Mouse (Mus musculus) ES-E14 (cell line): ENCODE results near the gene Nufip2. TPM values are rescaled to one million over a fixed set of nuclear protein-coding genes. Genes with fewer than 3 reads are reported as not detected.

Experiments used
- DNase-seq: peaks from one replicate; pipeline ENCODE4 v3.0.0-alpha.2; 2013; ENCODE audit warnings: low read depth, low spot score
- H3K27ac ChIP-seq: 2 replicates; pipeline ENCODE4 v1.5.1; 2012; ENCODE audit warnings: low read depth, mild to moderate bottlenecking, low read length, moderate library complexity, mixed read lengths; ENCODE audit not compliant: poor library complexity, insufficient read depth, severe bottlenecking
- H3K36me3 ChIP-seq: 2 replicates; pipeline ENCODE4 v1.6.1; 2012; ENCODE audit warnings: mild to moderate bottlenecking, low read length, moderate library complexity, mixed read lengths; ENCODE audit not compliant: control insufficient read depth, poor library complexity, insufficient read depth, severe bottlenecking
- H3K4me1 ChIP-seq, 2 experiments: fragments of 150-350 bp in 1 of 2; sonication (generic) in 1 of 2; 2 replicates each; pipeline ENCODE4 v1.6.1; 2012; ENCODE audit warnings: low read length in 2 of 2, mild to moderate bottlenecking in 1 of 2, mixed read lengths in 1 of 2; ENCODE audit not compliant: control insufficient read depth in 2 of 2, insufficient read depth in 2 of 2, poor library complexity in 1 of 2
- H3K4me3 ChIP-seq, 2 experiments: fragments of 150-350 bp in 1 of 2; sonication (generic) in 1 of 2; 2 replicates each; pipeline ENCODE4 v1.5.1; 2012; ENCODE audit warnings: low read length in 2 of 2, low read depth in 1 of 2, mild to moderate bottlenecking in 1 of 2, mixed read lengths in 1 of 2; ENCODE audit not compliant: insufficient read depth in 1 of 2, poor library complexity in 1 of 2, severe bottlenecking in 1 of 2
- H3K9ac ChIP-seq: 2 replicates; pipeline ENCODE4 v1.6.1; 2012; ENCODE audit warnings: low read depth, mild to moderate bottlenecking, low read length, mixed read lengths; ENCODE audit not compliant: poor library complexity, insufficient read depth, severe bottlenecking
- H3K9me3 ChIP-seq: fragments of 150-350 bp; sonication (generic); 2 replicates; pipeline ENCODE4 v1.6.1; 2012; ENCODE audit warnings: low read depth, mild to moderate bottlenecking, low read length; ENCODE audit not compliant: control insufficient read depth, insufficient read depth
- CHD2 ChIP-seq: IDR thresholded peaks from 2 replicates; pipeline ENCODE4 v1.6.1; 2014; ENCODE audit warnings: mild to moderate bottlenecking, low read depth, low read length, inconsistent platforms
- HCFC1 ChIP-seq: IDR thresholded peaks from 2 replicates; pipeline ENCODE4 v1.6.1; 2012; ENCODE audit warnings: low read length, inconsistent platforms, borderline replicate concordance; ENCODE audit not compliant: insufficient read depth
- MAFK ChIP-seq: IDR thresholded peaks from 2 replicates; pipeline ENCODE4 v1.6.1; 2014; ENCODE audit warnings: mild to moderate bottlenecking, low read depth, low read length, inconsistent platforms; ENCODE audit not compliant: insufficient read depth
- ZC3H11A ChIP-seq: IDR thresholded peaks from 2 replicates; pipeline ENCODE4 v1.6.1; 2012; ENCODE audit warnings: low read depth, mild to moderate bottlenecking, inconsistent platforms, low read length, borderline replicate concordance
- ZNF384 ChIP-seq: IDR thresholded peaks from 2 replicates; pipeline ENCODE4 v1.6.1; 2012; ENCODE audit warnings: low read depth, low read length, inconsistent platforms
- in situ Hi-C, 2 experiments: fragments of 600-800 bp; cut with MboI; formaldehyde crosslinking; loops; one replicate each; pipeline ENCODE4 v1.15.1; 2025; ENCODE audit warnings: low sequenced_read_pairs in 2 of 2, inconsistent platforms in 1 of 2; ENCODE audit not compliant: unreplicated experiment in 2 of 2
- total RNA-seq: library from RNA; depleted of rRNA; stranded (reverse); fragments of 300-350 nt; gene quantifications from 2 replicates; pipeline ENCODE4 v1.2.3, GENCODE M21; 2012

Nufip2 gene
- total RNA-seq, 1 experiment: 165 TPM

DNA sequence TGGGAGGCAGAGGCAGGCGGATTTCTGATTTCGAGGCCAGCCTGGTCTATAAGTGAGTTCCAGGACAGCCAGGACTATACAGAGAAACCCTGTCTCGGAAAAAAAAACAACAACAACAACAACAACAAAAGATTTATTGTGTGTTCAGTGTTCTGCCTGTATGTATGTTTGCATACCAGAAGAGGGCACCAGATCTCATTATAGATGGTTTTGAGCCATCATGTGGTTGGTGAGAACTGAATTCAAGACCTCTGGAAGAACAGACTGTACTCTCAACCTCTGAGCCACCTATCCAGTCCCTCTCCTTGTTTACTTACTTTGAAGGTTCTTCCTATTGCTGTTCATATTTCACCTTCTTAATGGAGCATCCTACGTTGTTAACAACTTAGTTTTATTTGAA lies 35.4 kb downstream of the Nufip2 start:
- Histone ChIP-seq H3K9ac (no peak overlapping the region), H3K4me1 (0 out of 4 replicates have a peak, but pooled peaks cover 0 to 2% of the 10 kb centered on the region in 2 experiments), H3K4me3 (no peak overlapping the region), H3K27ac (no peak overlapping the region), H3K36me3 (peaks cover 6% of the 10 kb centered on the region; the same call in 1 of the 2 replicates), H3K9me3 (no peaks in the 10 kb centered on the region)
- in situ Hi-C loops: no loop called here
- DNase-seq: no peak
- TF ChIP-seq CHD2: no peak
- no peak for TF ChIP-seq HCFC1
- no peak for TF ChIP-seq MAFK
- TF ChIP-seq ZNF384: no peak
- no peak for TF ChIP-seq ZC3H11A

- no peak for TF ChIP-seq MAFK
- TF ChIP-seq CHD2: no peak
- no peak for TF ChIP-seq ZNF384
- TF ChIP-seq HCFC1: no peak
- TF ChIP-seq ZC3H11A: no peak
- 0 out of 2 replicates have a peak, but pooled peaks cover 2% of the 10 kb centered on the region for H3K36me3 ChIP-seq
- H3K9ac ChIP-seq: no peak overlapping the region
- no peak for DNase-seq
- in situ Hi-C loops: no loop called here
- H3K4me1 ChIP-seq: 0 out of 4 replicates have a peak, but pooled peaks cover 0 to 2% of the 10 kb centered on the region in 2 experiments
- no peak overlapping the region for H3K27ac ChIP-seq
- no peaks in the 10 kb centered on the region for H3K9me3 ChIP-seq
- no peak overlapping the region for H3K4me3 ChIP-seq
Measured at GRCm38 (mm10) chr11:77724766-77725165, 38.8 kb downstream of the Nufip2 start.

DNA sequence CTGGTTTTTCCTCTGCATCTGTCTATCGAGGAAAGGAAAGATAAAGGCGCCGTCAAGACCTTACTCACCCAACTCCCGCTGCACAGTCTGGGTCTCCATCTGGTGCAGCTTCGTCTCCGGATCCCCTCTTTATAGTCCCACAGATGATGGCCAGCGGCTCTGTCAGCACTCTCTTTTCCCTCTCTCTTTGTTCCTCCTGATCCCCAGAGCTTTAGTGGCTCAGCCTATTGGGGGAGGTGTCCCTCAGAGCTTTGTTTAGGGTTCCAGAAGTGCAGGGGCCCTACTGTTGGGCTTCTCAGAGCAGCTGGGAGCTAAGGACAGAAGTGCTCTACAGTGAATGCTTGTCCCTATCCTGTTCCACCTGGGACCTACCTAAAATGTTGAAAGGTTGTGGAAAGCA lies 39.2 kb downstream of the Nufip2 start, which contains the start of gene Cryba1:
Gene Cryba1, minus strand, starts transcription at position 101 of the 400 bp plus-strand sequence.
- H3K9ac ChIP-seq: no peak within 1 kb of the TSS
- H3K4me1 ChIP-seq: 0 out of 4 replicates have a peak, but pooled peaks cover 0 to 2% of the 10 kb centered on the region in 2 experiments
- no peak within 1 kb of the TSS for H3K4me3 ChIP-seq
- DNase-seq: no peak
- no peak for TF ChIP-seq HCFC1
- no peak for TF ChIP-seq MAFK
- TF ChIP-seq ZNF384: no peak
- TF ChIP-seq CHD2: no peak
- no peak for TF ChIP-seq ZC3H11A
- 0 out of 2 replicates have a peak, but pooled peaks cover 2% of the 10 kb centered on the region for H3K36me3 ChIP-seq
- in situ Hi-C loops: no loop called here
- no peaks in the 10 kb centered on the region for H3K9me3 ChIP-seq
- no peak within 1 kb of the TSS for H3K27ac ChIP-seq

DNA sequence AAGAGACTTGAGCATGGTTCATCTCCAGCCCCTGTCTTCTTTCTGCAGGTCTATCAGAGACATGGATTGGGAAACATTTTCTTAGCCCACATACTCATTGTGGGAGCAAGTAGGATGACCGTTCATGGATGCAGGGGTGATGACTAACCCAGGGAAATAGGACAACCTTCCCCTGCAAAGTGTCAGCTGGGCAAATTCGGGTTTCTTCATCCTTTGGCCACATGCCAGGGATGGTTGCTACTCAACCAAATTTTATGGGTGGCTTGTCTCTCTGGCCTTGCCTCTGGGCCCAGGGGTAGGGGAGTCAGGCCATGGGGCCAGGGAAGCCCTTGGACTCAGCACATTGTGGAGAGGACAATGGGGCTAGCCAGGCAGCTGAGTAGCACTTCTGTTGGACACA lies 42.6 kb downstream of the Nufip2 start:
- TF ChIP-seq HCFC1 (no peak), MAFK (no peak), ZC3H11A (no peak)
- Histone ChIP-seq H3K27ac (no peak overlapping the region), H3K9me3 (no peaks in the 10 kb centered on the region), H3K36me3 (no peaks in the 10 kb centered on the region), H3K9ac (no peak overlapping the region), H3K4me1 (0 out of 4 replicates have a peak, but pooled peaks cover 0 to 2% of the 10 kb centered on the region in 2 experiments), H3K4me3 (no peak overlapping the region)
- in situ Hi-C loops: no loop called here
- DNase-seq: no peak
